Mouse (Mus musculus): Measurements from ENCODE around the gene Prss34.

The Prss34 gene

DNA sequence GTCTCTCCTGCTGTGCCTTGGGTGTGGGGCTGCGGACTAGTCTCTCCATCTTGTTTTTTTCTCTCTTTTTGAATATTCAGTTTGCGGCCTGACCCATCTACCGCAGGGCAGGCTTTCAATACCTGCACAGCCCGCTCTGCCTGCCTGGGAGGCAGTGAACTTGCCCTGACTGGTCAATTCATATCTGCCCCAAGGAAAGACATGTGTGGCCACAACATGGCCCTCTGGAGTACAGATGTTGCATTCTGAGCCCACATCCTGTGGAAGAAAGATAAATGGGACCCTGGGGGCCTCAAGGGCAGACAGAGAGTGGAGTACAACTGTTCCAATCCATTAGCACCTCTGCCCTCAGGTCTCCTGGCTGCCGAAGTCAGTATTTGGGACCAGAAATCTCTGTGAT, at the start of gene Prss34:
Gene Prss34 (plus strand): TSS at position 301 of the 400 bp plus-strand sequence.
- no peak for DNase-seq

DNA sequence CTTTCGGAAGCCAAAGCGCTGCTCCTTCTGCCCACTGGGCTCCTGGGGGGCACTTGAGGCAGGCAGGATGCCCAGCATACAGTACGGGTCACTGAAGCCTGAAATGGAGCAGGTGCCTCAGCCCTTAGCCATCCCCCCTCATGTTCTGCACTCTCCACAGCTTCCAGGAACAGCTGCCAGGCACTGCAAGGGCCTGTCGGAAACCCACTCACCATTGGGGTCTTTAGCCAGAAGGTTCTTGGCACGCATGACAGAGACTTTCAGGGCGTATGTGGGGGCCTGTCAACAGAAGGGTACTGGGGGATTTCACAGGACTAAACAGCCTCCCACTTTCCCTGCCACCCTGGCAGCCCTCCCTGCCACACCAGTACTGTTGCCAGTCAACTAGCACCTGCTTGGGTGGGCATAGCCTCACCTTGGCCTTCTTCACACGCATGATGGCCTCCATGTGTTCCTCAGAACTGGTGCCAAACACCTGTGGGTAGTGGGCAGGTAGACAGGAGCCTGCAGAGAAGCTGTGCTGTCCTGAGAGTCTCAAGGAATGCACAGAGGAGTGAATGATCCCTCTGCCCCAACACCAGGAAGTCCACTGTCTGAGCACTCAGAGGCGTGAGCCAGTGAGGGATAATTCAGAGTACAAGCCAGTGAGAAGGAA, 47.9 kb upstream of the Prss34 start:
- no peak for DNase-seq

DNA sequence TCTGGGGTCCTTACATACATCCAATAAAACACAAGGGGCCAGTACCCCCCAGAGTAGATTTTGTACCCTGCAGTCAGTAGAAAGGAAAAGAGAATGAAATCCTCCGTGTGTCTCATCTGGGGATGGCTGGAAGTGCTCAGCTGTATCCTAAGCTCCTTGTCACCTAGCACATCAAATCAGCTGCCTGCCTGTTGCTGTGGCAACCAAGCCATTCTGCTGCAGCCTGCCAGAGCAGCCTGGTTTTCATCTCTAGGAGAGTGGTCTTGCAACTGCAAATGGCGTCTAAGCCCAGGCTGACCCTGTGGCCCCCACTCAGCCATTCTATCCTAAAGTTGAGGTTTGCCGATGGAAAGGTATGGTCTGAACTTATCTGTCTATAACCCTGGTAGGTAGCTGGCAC, 45.6 kb upstream of the Prss34 start:
- DNase-seq, result no peak

DNA sequence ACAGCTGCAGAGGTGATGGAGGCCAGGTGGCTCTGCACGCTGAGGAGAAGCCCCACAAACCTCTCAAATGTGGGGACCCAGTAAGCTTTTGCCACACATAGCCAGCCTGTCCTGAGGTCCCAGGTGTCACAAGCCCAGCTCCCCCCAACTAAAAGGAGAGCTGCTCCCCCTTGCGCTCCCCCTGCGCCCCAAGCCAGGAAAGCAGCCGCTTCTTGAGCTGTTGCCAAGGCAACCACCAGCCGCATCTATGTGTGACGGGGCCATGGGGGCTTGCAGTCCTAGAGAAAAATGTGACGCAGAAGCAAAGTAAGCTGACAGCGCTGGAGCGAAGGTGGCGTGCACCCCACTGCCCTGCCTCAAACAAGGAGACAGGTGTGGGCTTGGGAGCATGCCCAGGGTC, 44.4 kb upstream of the Prss34 start:
- DNase-seq, result no peak

DNA sequence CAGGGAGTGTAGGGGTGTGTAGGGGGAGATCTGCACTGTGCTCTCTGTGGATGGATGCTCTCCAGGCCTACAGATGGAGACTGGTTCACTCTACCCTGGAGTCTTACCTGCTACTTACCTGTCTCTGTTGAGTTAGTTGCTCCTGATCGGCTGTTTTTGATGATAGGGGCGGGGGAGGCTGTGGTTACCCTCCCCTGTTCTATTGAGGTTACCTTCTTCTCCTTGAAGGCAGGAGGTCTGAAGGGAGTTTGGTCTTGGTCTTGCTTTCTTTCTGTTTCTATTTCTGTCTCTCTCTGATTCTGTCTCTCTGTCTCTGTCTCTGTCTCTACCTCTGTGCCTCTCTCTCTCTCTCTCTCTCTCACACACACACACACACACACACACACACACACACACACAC, 43.1 kb upstream of the Prss34 start:
- DNase-seq, result no peak

DNA sequence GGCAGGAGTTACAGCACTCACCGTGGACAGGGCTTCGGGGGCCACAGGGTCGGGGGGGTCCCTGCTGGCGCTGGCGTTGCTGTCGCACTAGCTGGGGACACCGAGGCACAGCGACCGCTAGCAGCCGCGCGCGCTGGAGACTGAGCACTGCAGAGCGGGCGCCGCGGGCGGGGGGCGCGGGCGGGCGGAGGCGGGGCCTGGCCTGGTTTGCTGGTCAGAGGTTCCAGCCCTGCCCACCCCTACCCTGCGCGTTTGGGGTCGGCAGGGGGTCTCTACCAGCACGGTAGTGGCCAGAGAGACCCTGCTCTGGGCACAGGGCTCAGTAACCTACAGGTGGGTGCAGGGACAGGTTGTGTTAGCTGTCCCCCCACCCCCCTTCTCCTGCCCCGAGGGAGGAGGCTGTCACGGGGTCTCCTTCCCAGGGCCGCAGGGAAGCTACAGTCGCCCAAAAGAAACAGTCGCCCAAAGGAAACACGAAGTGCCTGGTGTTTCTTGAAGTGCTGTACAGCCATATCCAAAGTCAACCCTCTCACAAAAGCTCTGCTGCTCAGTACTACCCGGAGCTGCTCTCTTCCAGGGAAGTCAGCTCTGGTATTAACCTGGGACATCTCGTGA, 41.9 kb upstream of the Prss34 start, which contains the start of gene Baiap3:
Gene Baiap3 (minus strand): TSS at position 225 of the 615 bp plus-strand sequence.
- DNase-seq, result no peak

DNA sequence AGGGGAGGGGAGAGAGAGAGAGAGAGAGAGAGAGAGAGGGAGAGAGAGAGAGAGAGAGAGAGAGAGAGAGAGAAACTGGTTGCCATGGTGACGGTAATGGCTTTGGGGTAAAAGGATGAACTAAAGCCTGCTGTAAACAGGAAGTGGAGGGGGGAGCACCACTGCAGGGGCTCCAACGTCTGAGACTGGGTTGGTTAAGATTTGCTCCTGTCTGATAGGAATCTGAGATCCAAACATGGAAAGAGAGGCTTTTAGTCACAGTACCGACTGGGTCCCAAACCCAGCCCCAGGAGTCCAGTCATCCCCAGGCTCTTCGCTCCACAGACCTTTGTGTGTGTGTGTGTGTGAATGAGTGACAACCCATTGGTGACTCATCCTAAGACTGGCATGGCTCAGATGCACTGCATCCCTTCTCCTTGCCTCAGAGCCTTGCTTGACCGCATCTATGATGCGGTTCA, 40.4 kb upstream of the Prss34 start:
- no peak for DNase-seq

DNA sequence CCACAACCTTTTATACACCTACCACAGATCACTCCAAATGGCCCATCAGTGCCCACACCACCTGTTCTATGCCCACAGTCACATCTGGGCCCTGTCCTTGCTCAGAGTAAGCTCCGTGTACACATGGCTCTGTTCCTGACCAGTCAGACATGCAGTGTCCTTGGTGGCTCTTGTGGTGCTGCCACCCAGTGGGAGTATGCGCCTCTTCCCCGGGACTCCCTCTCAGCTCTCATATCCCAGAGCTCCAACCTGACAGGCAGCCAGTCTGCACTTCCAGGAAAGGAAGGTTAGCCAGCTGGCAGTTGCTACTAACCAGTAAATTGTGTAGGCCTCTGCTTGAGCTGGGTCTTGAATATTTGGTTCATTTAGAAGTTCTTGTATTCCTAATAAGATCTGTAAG, 33.7 kb upstream of the Prss34 start:
- peak; percentile 26 for DNase-seq

DNA sequence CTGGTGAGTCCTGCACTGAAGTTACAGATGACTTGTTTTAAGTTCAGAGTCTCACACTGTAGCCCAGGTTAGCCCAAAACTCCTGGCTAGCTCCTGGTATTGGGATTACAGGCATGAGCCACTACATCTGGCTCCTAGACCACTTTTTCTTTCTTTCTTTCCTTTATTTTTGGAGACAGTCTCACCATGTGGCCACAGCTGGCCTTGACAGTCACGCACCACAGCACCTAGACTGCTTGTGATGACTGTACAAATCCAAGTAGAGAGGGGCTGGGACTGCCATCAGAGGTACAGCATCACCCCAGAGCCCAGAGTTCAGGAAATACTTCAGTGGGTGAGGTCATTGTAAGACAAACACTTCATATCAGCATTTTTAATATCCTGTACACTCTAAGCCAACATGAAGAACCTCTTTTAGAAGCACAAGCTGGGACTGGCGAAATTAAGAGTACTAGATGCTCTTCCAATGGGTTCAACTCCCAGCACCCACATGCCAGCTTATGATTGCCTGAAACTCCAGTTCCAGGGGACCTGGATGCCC, 27.3 kb upstream of the Prss34 start:
- no peak for DNase-seq

DNA sequence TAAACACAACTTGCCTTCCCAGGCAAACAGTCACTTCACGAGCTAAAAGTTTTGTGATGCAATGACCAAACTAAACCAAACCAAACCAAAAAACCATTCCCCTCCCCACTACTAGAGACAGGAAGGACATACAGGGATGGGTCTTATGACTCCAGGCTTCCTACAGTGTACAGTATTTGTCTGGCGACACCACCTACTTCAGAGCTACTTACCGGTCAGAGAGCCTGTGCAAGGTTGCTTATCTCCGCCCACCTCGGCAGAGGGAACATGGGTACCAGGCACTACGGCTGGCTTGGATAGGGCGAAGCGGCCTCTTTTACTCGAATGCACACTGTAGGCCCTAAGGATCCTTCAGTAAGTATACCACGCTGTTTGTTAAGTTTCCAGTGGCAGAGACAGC, 25.9 kb upstream of the Prss34 start:
- DNase-seq, result no peak

DNA sequence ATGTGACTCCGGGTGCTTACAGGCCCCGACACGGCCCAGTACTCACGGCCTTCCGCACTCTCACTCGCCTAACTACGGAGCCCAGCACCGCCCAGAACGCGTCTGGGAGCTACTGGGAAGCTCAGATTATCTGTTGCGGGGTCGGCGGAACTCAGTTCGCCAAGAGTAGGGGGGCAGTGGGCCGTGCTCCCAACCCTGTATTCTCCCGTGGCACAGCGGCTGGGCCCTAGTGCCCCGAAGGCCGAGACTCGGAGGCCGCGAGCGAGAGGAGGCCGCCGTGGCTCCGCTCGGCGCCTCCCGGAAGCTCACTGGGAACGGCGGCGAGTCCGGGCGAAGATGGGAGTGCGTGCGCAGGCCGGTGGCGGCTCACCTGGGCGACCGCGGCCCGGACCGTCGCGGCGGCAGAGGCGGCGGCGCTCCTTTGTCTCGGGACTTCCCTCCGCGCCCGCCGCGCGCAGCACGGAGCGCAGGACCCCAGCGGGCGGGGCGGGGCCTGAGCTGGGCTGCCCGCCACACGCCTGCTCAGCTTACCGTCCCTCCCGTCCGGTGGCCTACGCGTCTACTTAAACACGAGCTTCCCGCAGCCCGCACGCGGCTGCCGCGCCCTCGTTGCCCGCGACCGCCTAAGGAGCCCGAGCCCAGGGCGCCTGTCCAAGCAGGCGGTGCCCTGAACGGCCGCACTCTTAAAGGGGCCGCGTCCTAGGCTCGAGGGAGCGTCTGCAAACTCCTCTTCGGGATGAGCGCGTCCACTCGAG, 25.1 kb upstream of the Prss34 start:
- DNase-seq, result peak; percentile 90

DNA sequence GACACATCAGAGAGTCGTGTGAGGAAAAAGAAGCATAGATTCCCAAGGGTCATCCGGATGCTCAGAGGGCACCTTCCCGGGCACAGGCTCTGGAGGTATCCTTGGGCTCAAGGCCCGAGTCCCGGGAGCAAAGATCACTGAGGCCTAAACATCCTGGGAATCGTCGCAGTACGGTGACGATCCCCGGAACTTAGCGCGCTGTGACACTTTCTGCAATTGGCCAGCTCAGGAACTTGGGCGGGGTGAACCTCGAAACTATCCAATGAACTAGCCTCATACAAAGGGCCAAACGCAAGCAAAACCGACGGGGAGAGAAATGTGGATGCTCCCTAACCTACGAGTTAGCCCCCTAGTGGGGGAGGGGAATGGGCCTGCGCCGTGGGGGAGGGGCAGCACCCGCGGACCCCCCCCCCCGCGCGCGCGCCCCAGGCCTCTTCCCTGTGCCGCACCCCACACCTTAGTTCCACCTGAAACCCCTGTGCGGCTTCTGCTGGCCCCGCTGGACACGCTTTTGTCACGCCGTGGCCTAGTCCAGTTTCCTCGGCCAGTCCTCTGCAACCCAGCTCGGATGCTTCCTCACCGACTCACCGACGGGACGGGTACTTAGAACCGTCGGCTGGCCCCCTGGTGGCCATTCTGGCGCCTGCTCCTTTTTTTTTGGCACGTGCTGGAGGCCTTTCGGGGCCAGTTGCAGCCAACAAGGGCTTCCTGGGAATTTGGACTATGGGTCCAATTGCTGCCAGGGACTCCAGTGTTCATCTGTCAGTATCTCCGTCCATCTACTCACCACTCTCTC, 24.3 kb upstream of the Prss34 start:
- peak; percentile 94 for DNase-seq

DNA sequence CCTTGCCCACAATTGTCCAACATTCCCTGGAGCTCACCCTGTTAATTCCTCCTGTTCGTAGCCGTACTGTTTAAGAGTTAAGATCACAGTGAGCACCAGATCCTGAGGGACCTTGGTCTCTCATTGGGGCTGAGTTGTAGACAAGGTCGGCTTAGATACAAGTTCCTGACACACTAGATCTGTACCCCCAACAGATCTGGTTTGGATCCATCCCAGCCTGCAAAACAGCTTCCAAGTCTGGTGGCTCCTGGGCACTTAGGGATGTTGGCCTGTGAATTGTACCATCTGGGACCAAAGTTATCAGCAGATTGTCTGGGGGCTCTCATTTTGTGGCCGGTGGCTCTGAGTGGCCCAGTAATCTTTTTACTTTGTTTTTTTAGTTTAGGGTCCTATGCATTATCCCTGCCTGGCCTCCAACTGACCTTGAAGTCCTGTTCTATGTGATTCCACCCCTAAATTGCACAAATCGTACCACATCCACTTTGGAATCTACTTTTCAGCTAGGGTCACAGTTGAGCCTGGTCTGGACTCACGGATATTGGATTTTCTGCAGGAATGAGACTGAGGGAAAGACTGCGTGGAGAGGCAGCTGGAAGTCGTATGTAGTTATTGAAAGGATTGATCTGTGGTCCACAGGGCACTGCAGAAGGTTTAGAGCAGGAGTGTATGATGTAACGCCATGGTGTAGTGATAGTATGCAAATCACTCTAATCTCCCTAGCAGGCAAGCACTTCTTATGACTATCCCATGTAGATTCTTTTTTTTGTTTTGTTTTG, 23.4 kb upstream of the Prss34 start, which contains the start of gene Ube2i:
Gene Ube2i (minus strand): TSS at position 52 of the 776 bp plus-strand sequence.
- DNase-seq, result no peak

DNA sequence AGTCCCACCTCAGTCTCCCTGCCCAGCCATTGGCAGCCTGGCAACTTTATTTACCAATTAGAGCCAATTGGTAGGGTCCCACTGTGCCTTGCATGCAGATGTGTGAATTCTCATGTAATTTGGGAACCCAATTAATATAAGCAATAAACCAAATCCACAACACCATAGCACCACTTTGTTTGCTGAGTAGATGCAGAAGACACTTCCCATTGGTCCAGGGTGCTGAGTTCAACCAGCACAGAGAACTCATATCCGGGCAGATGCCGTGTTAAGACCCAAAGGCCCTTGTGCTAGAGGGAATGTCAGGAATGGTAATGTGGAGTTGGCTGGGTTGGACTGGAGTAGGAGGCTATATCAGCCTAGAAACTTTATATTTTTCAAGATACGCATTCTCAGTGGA, 22.4 kb upstream of the Prss34 start:
- DNase-seq, result no peak

DNA sequence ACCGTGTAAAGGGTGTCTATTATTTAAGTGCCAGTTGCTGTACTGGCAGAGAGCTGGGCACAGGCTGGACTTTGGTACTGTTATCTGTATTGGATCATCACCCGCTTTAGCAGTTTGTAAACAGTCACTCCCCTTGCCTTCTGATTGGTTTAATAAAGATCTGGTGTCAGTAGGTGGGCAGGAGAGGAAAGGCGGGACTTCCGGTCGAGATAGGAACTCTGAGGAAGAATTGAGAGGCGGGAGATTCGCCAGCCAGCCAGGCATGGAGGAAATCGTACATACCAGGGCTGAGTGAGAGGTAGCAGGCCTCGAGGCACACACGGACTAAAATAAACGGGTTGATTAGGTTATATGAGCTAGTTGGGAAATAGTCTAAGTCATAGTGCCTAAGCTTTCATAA, 16.1 kb upstream of the Prss34 start:
- no peak for DNase-seq

DNA sequence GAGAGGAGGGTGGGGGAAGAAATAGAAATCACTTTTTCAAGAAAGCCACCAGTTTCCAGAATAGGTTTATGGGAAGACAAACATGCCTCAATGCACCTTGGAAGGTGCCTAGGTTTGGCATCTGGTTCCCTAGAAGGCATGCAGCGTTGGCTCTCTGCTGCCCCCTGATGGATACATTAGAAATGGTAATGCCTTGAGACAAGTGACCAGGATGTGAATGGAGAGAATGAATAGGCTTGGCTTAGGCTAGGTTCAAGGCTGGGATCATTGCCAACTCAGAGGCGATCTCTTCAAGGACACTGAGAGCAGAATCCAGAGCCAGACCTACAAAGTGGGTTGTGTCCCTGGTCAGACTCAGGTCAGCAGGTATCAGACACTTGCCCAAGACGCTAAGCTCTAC, 13.2 kb upstream of the Prss34 start:
- peak; percentile 80 for DNase-seq

DNA sequence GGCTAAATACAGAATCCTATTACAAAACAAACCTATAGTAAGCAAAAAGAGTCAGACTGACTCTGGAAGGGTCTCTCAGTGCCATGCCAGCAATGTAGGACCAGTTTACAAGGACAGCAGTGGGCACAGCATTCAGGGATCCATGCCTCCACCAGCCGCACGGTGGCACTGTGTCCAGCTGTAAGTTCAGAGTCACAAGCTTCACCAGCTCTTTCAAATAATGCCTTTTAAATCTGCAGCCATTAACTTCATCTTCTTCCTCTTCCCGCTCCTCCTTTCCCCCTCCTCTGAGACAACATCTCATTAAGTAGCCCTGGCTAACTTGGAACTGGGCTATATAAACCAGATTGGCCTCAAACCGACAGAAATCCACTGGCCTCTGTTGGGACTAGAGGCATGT, 9.4 kb upstream of the Prss34 start:
- no peak for DNase-seq

DNA sequence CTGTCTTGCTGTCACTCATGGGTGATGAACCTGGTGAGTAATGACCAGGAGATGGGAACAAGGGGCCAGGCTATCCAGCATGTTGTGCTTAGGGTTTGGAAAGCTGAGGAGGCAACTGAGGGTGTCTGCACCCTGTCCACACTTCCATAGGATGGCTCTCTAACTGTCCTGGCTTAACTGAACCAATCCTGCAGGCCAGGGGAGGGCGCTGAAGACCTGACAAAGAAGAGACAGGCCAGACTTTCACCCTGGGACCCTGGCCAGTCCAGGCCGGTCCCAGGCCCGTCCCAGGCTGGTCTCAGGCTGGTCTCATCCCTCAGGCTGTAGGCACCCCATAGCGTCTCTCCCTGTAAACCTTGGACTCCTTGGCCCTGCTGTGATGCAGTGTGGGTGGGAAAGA, 7.8 kb upstream of the Prss34 start:
- DNase-seq, result no peak

DNA sequence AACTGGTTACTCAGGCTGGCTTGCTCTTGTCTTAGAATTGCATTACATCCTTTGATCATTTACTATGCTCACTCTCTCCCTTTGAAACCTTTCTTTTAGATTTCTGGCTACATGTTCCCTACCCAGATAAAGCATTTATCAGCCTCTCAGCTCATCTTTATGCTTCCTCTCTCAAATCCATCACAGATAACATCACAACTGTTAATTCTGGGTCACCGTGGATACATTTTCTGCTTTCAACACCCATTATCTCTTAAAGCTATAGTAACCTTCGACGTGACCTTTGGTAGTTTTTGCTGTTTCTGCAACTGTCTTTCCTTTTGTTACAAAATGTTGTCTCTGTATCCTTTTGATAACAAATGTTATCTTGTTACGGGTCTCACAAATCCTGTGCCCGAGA, 4.7 kb upstream of the Prss34 start:
- DNase-seq, result no peak

DNA sequence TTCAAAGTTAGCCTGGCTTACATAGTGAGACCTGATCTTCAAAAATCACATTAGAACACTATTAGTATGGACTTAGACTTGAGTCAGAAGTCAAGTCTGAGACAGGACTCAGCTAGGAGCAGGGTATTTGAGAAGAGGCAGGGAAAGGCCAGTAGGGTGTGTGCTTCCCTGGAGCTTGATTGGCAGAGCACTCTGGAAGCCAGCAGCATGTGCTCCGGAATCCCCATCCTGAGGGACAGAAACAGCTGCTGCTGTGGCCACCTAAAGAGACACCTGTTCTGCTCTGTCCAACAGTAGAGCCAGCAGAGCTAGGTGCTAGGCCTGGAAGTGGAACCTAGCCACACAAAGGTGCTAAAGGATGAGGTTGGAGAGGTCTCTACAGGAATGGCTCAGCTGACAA, 4.1 kb upstream of the Prss34 start:
- no peak for DNase-seq

DNA sequence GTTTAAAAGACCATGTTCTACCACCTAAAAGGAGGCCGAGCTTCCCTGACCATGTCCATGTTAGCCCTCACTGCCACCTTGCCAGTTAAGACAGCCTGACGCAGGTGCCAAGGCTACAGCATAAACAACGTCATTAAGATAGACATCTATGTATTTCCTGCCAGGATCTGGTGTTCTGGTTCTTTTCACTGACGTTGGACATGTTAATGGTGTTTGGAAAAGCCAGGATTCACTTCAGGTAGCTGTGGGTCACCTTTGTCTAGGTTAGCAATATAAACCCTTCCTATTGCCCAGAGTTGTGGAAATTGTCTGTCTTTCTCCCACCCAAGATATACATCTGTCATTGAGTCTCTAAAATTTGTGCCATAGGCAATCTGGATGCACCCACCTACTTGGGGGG, 10.2 kb downstream of the Prss34 start, which contains the start of gene Prss28:
Gene Prss28 (plus strand): TSS at position 301 of the 400 bp plus-strand sequence.
- no peak for DNase-seq

DNA sequence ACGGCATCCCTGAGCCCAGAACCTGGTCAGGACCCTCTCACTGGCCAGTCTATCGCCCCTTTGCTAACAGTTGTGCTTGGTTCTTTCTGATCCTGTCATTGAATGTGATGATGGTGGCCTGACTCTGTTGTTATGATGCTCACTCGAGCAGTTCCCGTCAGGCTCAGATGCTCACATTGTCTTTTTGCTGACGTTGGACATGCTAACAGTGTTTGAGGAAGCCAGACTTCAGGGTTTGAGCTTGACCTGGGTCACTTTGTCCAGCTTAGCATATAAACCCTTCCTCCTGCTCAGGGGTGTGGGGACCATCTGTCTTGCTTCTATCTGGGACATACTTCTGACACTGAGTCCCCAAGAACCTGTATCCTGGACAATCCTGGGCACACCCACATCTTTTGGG, 20.2 kb downstream of the Prss34 start, which contains the start of gene Prss29:
Gene Prss29 (plus strand): TSS at position 301 of the 400 bp plus-strand sequence.
- DNase-seq, result no peak

Measured in cerebellum, adult 11-12 months (tissue).